Mouse (Mus musculus) hindbrain, embryonic 14.5 days (tissue): ENCODE results near the gene Col24a1. TPM values are rescaled to one million over a fixed set of nuclear protein-coding genes. Genes with fewer than 3 reads are reported as not detected.
A peak's percentile ranks its signal among the peaks of the same experiment; 100 is the strongest.

Source experiments
- ATAC-seq: fragments of 200-750 bp; cut with Nextera tagmentation; 2 replicates; pipeline ENCODE4 v1.8.0; 2017; ENCODE audit warnings: moderate number of reproducible peaks, mild to moderate bottlenecking, moderate TSS enrichment, moderate library complexity; ENCODE audit not compliant: low FRiP score
- DNase-seq: peaks from one replicate; pipeline ENCODE4 v3.0.0-alpha.2; 2015; ENCODE audit warnings: low spot score
- H3K27ac ChIP-seq: fragments of 300-500 bp; sonication (generic); 2 replicates; pipeline ENCODE4 v1.5.1; 2014; ENCODE audit warnings: mild to moderate bottlenecking, moderate library complexity
- H3K27me3 ChIP-seq: fragments of 300-500 bp; sonication (generic); 2 replicates; pipeline ENCODE4 v1.6.1; 2014; ENCODE audit warnings: mild to moderate bottlenecking, low read length, mixed read lengths; ENCODE audit not compliant: control insufficient read depth, insufficient read depth
- H3K36me3 ChIP-seq: fragments of 300-500 bp; sonication (generic); replicated peaks from 2 replicates; pipeline ENCODE4 v1.6.1; 2014; ENCODE audit not compliant: control insufficient read depth, insufficient read depth
- H3K4me1 ChIP-seq: fragments of 300-500 bp; sonication (generic); replicated peaks from 2 replicates; pipeline ENCODE4 v1.6.1; 2014; ENCODE audit warnings: antibody characterized with exemption, low read length, mixed read lengths; ENCODE audit not compliant: control insufficient read depth, insufficient read depth
- H3K4me2 ChIP-seq: fragments of 300-500 bp; sonication (generic); replicated peaks from 2 replicates; pipeline ENCODE4 v1.6.1; 2014; ENCODE audit warnings: mild to moderate bottlenecking, moderate library complexity
- H3K4me3 ChIP-seq: fragments of 300-500 bp; sonication (generic); replicated peaks from 2 replicates; pipeline ENCODE4 v1.5.1; 2014; ENCODE audit warnings: mild to moderate bottlenecking, low read length
- H3K9ac ChIP-seq: fragments of 300-500 bp; sonication (generic); 2 replicates; pipeline ENCODE4 v1.6.1; 2014
- H3K9me3 ChIP-seq: fragments of 300-500 bp; sonication (generic); 2 replicates; pipeline ENCODE4 v1.6.1; 2016; ENCODE audit warnings: low read length; ENCODE audit not compliant: control insufficient read depth
- WGBS: fragments of 180-500 bp; shearing (Covaris S2); extraction: QIAGEN DNeasy Blood & Tissue Kit; methylation state at CpG from one replicate; pipeline ENCODE4 v1.1.7; 2014; 5-methylcytosine and 5-hydroxymethylcytosine counted together
- polyA plus RNA-seq: library from polyadenylated mRNA; unstranded; fragments of >200 nt; fragmentation: Nextera tagmentation; extraction: Ambion mirVana; gene quantifications from 2 replicates; pipeline ENCODE4 v1.2.1, GENCODE M21; 2014

The Col24a1 gene
- 0.83 and 1.1 TPM in 2 replicates for polyA plus RNA-seq

GRCm38 (mm10) chr3:145292337-145293134 is at the start of gene Col24a1:
Gene Col24a1, plus strand, starts transcription at chr3:145292472.
- Histone ChIP-seq H3K27ac (no peak within 1 kb of the TSS), H3K9me3 (no peaks in the 10 kb centered on the region), H3K4me1 (peaks cover 12% of the 10 kb centered on the region), H3K36me3 (no peaks in the 10 kb centered on the region), H3K4me3 (peak within 1 kb of the TSS; percentile 26), H3K9ac (peak within 1 kb of the TSS; percentile 39), H3K4me2 (peak within 1 kb of the TSS; percentile 68), H3K27me3 (0 out of 2 replicates have a peak, but pooled peaks cover 6% of the 10 kb centered on the region)
- under 1% methylated on average over 22 of the region's 22 CpGs for WGBS
- DNase-seq (peak; percentile 33), ATAC-seq (peak; percentile 67)

- H3K4me3 ChIP-seq, result no peak overlapping the region
- no peak overlapping the region for H3K9ac ChIP-seq
- no peak overlapping the region for H3K4me2 ChIP-seq
- H3K36me3 ChIP-seq, result no peaks in the 10 kb centered on the region
- no peak overlapping the region for H3K27ac ChIP-seq
- 97% methylated on average over 2 of the region's 2 CpGs for WGBS
- H3K9me3 ChIP-seq, result no peaks in the 10 kb centered on the region
- DNase-seq (no peak), ATAC-seq (no peak)
- no peaks in the 10 kb centered on the region for H3K27me3 ChIP-seq
- H3K4me1 ChIP-seq, result no peaks in the 10 kb centered on the region
Observed at GRCm38 (mm10) chr3:145248040-145248439, 44.2 kb upstream of the Col24a1 start.

GRCm38 (mm10) chr3:145253066-145253465 is 39.2 kb upstream of the Col24a1 start:
- DNase-seq (no peak), ATAC-seq (no peak)
- Histone ChIP-seq H3K9me3 (no peaks in the 10 kb centered on the region), H3K4me2 (no peak overlapping the region), H3K9ac (no peak overlapping the region), H3K4me1 (no peaks in the 10 kb centered on the region), H3K36me3 (no peaks in the 10 kb centered on the region), H3K4me3 (no peak overlapping the region), H3K27ac (no peak overlapping the region), H3K27me3 (no peaks in the 10 kb centered on the region)
- 89% methylated on average over 5 of the region's 5 CpGs for WGBS

GRCm38 (mm10) chr3:145254764-145255396 is 37.4 kb upstream of the Col24a1 start:
- H3K4me2 ChIP-seq, result no peak overlapping the region
- no peak overlapping the region for H3K4me3 ChIP-seq
- no peaks in the 10 kb centered on the region for H3K36me3 ChIP-seq
- no peak for ATAC-seq
- no peak overlapping the region for H3K27ac ChIP-seq
- WGBS, result 91% methylated on average over 3 of the region's 3 CpGs
- DNase-seq, result no peak
- no peaks in the 10 kb centered on the region for H3K4me1 ChIP-seq
- no peak overlapping the region for H3K9ac ChIP-seq
- H3K27me3 ChIP-seq, result no peaks in the 10 kb centered on the region
- no peaks in the 10 kb centered on the region for H3K9me3 ChIP-seq

GRCm38 (mm10) chr3:145256647-145257046 is 35.6 kb upstream of the Col24a1 start:
- Histone ChIP-seq H3K27ac (no peak overlapping the region), H3K27me3 (no peaks in the 10 kb centered on the region), H3K9me3 (no peaks in the 10 kb centered on the region), H3K36me3 (no peaks in the 10 kb centered on the region), H3K9ac (no peak overlapping the region), H3K4me2 (no peak overlapping the region), H3K4me3 (no peak overlapping the region), H3K4me1 (no peaks in the 10 kb centered on the region)
- WGBS, result 92% methylated on average over 7 of the region's 7 CpGs
- ATAC-seq (no peak), DNase-seq (no peak)

GRCm38 (mm10) chr3:145259678-145260077 is 32.6 kb upstream of the Col24a1 start:
- H3K9me3 ChIP-seq, result no peaks in the 10 kb centered on the region
- H3K36me3 ChIP-seq, result no peaks in the 10 kb centered on the region
- no peak overlapping the region for H3K4me2 ChIP-seq
- H3K27me3 ChIP-seq, result no peaks in the 10 kb centered on the region
- no peaks in the 10 kb centered on the region for H3K4me1 ChIP-seq
- WGBS, result 87% methylated on average over 6 of the region's 6 CpGs
- DNase-seq (no peak), ATAC-seq (no peak)
- no peak overlapping the region for H3K9ac ChIP-seq
- no peak overlapping the region for H3K27ac ChIP-seq
- no peak overlapping the region for H3K4me3 ChIP-seq

- WGBS, result 76% methylated on average over 4 of the region's 4 CpGs
- ATAC-seq, result no peak
Observed at GRCm38 (mm10) chr3:145263131-145263530, 29.1 kb upstream of the Col24a1 start.

GRCm38 (mm10) chr3:145268066-145268465 is 24.2 kb upstream of the Col24a1 start:
- Histone ChIP-seq H3K4me3 (no peak overlapping the region), H3K9me3 (no peaks in the 10 kb centered on the region), H3K27ac (no peak overlapping the region), H3K9ac (no peak overlapping the region), H3K4me1 (no peaks in the 10 kb centered on the region), H3K4me2 (no peak overlapping the region), H3K27me3 (no peaks in the 10 kb centered on the region), H3K36me3 (no peaks in the 10 kb centered on the region)
- ATAC-seq (no peak), DNase-seq (no peak)
- WGBS, result 90% methylated on average over 7 of the region's 7 CpGs

More at GRCm38 (mm10) chr3:145263131-145263530, 29.1 kb upstream of the Col24a1 start:
- no peaks in the 10 kb centered on the region for H3K27me3 ChIP-seq
- no peak overlapping the region for H3K4me3 ChIP-seq
- H3K27ac ChIP-seq, result no peak overlapping the region
- H3K9me3 ChIP-seq, result no peaks in the 10 kb centered on the region
- H3K36me3 ChIP-seq, result no peaks in the 10 kb centered on the region
- H3K4me1 ChIP-seq, result no peaks in the 10 kb centered on the region
- no peak overlapping the region for H3K4me2 ChIP-seq
- H3K9ac ChIP-seq, result no peak overlapping the region
- no peak for DNase-seq

GRCm38 (mm10) chr3:145274191-145274590 is 18.1 kb upstream of the Col24a1 start:
- no peak overlapping the region for H3K4me3 ChIP-seq
- ATAC-seq, result no peak
- DNase-seq, result no peak
- H3K27me3 ChIP-seq, result no peaks in the 10 kb centered on the region
- 88% methylated on average over 6 of the region's 6 CpGs for WGBS
- no peak overlapping the region for H3K9ac ChIP-seq
- H3K4me1 ChIP-seq, result no peaks in the 10 kb centered on the region
- H3K9me3 ChIP-seq, result no peaks in the 10 kb centered on the region
- H3K36me3 ChIP-seq, result no peaks in the 10 kb centered on the region
- no peak overlapping the region for H3K27ac ChIP-seq
- no peak overlapping the region for H3K4me2 ChIP-seq
